Mouse (Mus musculus) heart, adult 9 months (tissue): ENCODE measurements around the gene Yaf2.

Experiments
- DNase-seq, 2 experiments: peaks; one replicate each; pipeline ENCODE4 v3.0.0; 2022; ENCODE audit warnings: low spot score in 2 of 2

Yaf2 gene

DNA sequence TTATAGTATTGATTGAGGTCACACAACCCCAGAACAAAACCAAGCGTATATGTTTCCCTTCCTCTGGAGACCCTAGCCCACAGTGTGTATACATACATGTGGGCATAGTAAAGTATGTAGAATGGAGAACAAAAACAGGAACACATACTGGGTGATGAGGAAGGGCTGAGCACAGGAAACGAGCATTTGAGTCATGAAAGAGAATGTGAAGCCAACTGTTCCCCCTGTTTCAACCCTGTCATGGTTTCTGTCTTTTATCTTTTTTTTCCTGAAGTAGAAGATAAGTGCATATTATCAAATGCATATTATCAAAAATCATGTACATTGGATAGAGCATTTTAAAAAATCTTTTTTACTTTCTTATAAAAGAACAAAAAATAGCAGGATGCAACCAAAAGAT, 49.1 kb downstream of the Yaf2 start:
- DNase-seq: no peak

DNA sequence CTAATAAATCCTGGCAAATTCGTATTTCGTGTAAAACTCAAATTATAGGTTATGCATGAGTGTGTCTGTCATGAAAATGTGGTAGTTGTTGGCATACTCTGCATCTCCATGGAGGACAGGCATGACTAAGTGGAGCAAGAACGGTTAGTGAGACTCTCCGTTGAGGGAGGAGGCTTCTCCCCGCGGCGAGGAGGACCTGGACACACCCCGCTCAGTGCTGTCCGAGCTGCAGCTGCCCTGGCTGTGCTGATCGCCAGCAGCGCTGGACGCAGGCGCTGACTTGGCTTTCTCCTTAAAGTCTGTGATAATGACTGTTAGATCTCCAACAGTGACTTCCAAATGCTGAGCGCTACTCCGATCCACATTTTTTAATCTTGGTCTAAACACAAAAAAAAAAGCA, 51.5 kb downstream of the Yaf2 start:
- no peak for DNase-seq

DNA sequence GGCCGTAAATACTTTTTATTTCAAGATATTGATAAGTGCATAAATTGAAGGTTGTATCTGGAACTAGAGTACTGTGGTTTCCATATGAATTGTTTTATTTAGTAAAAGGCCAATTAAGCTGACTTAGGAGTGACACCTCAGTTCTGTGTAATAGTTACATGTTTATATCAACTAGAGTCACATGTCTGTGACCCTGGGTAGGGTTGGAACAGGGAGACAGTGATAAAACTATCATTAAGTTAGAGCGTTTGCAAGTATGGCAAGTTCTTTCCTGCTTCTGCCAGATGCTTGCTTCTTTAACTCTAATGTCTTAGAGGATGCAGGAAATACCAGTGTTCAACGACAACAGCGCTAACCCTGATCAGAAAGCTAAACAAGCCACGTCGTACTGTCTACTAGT, 52.4 kb downstream of the Yaf2 start:
- no peak for DNase-seq

DNA sequence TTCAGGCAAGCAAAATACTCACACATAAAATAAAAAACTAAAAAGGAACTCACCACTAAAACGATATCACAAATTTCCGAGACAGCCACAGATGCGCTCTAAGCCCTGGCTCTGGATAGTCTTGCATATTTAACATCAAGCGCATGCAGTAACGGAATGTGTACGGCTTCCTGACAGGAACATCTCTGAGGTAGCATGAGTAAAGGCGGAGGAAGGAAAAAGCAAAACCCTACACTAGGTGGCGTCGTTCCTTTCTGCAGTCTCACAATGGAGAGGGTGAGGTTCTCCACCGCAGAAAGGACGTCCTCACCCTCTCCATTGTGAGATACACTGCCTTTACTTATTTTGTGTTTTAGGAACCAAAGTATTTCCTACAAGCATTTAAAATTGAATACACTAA, 53.4 kb downstream of the Yaf2 start:
- no peak for DNase-seq

DNA sequence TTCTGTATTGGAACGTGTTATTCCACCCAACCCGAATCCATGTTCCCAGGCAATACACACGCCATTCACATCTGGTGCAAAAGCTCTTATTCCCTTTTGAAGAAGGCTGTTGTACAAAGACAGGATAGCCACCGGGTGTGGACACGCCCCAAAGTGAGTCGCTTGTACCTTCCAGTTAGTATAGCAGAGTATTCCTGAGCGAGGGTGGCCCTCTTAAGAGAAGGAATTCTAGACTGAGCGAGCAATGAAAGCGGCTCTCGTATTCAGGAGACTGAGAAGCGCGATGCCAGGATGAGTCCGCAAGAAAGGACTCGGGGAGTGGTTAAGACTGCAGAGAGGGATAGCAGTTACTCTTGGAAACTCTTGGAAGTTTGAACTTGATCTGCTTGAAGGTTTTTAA, 60.5 kb downstream of the Yaf2 start:
- DNase-seq: peak in 1 of 2 experiments; percentile 26

GRCm38 (mm10) chr15:93275623-93276022, 61.1 kb downstream of the Yaf2 start:
- DNase-seq: no peak

- peak; percentile 99 to 100 for DNase-seq
Measured at GRCm38 (mm10) chr15:93274679-93275583, 61.8 kb downstream of the Yaf2 start, which contains the start of gene Gxylt1. Gene Gxylt1 (minus strand): TSS chr15:93275179.

DNA sequence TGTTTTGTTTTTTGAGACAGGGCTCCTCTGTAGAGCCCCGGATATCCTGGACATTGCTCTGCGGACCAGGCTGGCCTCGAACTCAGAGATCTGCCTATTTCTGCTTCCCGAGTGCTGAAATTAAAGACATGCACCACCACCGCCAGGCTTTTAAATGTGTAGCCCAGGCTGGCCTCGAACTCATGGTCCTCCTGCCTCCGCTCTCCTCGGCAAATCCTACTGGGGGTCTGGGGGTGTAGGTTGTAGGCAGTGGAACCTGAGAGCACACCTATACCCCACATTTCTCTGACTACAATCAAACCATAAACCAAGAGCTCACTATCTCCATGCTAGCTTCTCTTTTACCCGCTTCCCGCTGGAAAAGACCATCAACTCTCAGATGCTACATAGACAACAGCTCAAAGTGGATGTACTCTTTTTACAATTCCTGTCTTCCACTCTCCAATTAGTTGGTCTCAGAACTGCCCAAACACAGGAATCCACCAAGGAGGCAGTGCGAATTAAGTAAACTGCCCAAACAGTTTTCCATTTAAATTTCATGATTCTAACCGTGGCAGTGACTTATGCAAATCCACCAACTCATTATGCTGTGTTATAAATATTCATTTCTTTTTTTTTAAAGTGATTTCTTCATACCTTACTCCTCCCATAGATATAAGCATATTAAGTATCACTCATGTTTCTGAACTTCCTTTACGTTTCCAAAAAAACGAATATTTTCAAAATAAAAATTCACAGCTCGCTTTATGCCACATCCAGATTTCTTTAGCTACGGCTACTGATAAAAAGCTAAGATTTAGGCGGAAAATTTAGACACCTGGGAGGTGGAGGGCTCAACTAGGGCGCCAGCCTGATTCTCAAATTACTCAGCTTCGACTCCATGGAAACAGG, 62.7 kb downstream of the Yaf2 start:
- DNase-seq: no peak

- DNase-seq: no peak
Measured at GRCm38 (mm10) chr15:93272948-93273347, 63.8 kb downstream of the Yaf2 start.

GRCm38 (mm10) chr15:93270289-93270855, 66.4 kb downstream of the Yaf2 start:
- DNase-seq: no peak

GRCm38 (mm10) chr15:93269572-93269971, 67.2 kb downstream of the Yaf2 start:
- DNase-seq: no peak

DNA sequence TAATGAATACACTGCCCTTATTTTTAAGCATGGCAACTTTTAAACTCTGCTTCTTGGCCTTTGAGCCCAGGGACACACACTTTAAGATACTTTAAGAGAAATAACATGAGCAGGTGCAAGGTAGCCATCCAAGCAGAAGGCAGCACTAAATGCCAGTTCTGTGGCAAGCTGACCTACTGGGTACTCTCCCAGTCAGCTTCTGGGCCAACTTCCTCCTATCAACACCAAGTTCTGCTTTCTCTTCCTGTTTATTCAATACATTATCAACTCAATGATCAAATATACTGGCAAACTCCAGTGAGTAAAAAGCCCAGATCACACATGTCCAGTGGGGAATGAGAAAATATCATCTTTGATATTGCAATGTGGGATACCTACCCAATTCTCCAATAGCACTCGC, 68.7 kb downstream of the Yaf2 start:
- DNase-seq: no peak

- DNase-seq: no peak
Measured at GRCm38 (mm10) chr15:93267479-93267878, 69.3 kb downstream of the Yaf2 start.

DNA sequence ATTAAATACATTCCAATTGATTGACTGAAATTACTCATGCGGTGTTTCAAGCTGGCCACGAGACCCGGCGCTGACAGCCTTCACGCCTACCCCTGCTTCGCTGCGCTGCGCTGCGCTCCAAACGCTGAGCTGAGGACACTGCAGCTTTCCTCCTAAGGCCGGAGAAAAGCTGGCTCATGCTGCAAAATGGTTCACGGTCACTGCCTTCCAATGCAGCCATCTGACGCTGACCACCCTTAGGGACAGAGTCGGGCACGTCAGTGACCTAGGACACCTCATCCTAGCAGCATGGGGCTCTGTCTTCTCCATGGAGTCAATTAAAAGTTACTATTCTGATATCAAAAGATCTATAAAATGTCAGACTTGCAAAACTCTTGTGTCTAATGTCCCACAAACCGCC, 70.4 kb downstream of the Yaf2 start:
- DNase-seq: no peak

- DNase-seq: peak in 1 of 2 experiments; percentile 57
Measured at GRCm38 (mm10) chr15:93265728-93266127, 71.0 kb downstream of the Yaf2 start.

DNA sequence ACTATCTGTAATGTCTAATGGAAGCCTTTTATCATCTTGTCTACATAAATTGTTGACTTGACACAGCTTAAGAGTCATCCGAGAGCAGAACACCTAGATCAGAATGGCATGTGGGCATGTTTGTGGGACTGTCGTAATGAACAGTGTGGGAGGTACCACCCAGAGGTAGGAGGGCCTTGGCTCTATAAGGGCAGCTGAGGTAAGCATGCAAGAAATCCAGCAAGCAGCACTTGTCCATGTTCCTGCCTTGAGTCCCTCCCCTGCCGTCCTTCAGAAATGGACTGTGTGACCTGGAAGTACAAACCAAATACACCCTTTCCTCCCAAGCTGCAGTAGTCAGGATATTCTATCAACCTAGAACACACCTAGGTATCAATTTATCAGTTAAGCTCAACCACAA, 71.5 kb downstream of the Yaf2 start:
- DNase-seq: no peak

- DNase-seq: no peak
Measured at GRCm38 (mm10) chr15:93264221-93264620, 72.5 kb downstream of the Yaf2 start.

- no peak for DNase-seq
Measured at GRCm38 (mm10) chr15:93263566-93263965, 73.2 kb downstream of the Yaf2 start.

DNA sequence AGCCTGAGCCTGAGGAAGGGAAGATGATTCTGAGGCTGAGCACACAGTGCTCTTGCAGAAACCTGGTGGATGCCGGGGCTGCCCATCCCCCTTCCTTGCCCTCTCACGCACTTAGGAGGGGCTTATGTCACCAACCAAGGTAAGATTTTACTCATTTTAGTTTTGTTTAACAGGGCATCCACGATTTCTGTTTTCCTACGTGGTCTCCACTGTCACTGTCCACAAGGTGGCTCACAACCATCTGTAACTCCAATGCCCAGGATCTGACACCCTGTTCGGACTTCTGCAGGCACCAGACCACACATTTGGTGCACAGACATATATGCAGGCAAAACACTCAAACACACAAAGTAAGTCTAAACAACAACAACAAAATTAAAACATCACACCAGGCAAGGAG, 73.9 kb downstream of the Yaf2 start:
- DNase-seq: no peak

DNA sequence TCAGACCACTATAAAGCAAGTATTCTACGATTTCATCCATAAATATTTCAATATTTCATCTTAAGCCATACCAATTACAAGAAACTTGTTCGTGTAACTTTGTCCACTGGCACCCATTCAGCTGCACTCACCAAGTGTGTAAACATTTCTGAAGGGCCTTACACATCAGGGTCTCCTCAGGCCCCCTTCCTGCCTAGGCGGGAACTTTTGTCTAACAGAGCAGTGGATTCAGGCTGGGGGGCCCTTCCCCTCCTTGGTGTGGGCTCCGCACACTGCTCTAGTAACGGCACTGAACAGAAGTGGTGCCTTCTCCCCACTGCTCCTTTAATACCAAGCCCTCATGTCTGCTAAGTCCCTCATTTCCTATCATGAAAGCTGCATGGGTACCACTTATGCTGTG, 74.5 kb downstream of the Yaf2 start:
- no peak for DNase-seq

DNA sequence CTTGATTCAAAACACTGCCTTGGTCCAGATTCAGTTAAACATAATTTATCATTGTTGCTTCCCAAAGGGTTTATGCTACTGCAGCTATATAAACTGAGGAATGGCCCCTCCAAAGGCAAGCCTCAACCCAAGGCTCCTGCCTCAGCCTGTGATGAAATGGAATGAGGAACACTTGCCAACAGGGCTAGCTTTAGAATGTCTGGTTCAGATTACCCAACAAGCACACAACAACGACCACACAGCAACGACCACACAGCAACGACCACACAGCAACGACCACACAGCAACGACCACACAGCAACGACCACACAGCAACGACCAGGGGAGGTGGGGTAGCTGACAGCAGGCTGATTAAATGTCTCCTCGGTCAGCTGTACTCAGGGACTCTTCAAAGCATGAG, 76.8 kb downstream of the Yaf2 start:
- DNase-seq: no peak

GRCm38 (mm10) chr15:93255295-93255694, 81.4 kb downstream of the Yaf2 start:
- no peak for DNase-seq
